Mouse (Mus musculus): Measurements from ENCODE around the gene Nav3. TPM values are rescaled to one million over a fixed set of nuclear protein-coding genes. Genes with fewer than 3 reads are reported as not detected.

The Nav3 gene
- polyA plus RNA-seq, 1 experiment from 2014 or later = 2.3 TPM

DNA sequence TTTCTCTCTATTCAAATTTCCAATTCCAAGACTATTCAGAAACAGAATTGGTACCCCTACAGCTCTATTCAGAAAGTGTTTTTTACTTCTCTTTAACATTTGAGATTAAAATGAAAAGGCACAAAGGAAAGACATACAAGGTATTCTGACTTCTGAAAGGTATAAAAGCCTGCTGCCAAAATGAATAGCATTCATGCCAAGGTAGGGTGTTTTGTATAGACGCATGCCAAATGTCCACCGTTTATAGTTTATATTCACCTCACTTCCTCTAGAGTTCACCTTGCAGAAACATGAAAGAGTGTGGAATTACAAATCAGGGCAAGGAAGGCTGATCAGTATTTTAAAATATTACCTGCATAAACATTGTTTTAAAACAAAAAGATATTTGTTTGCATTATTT lies 737.2 kb downstream of the Nav3 start:
- ATAC-seq (replicated peaks; ENCODE audit: insufficient number of reproducible peaks, insufficient read depth, low FRiP score, low read depth) = no peak
- H3K9me3 ChIP-seq (replicated peaks) = no peaks in the 10 kb centered on the region
- WGBS = 82% methylated on average over 2 of the region's 2 CpGs
- H3K27me3 ChIP-seq = no peaks in the 10 kb centered on the region
- H3K9ac ChIP-seq = no peak overlapping the region
- no peaks in the 10 kb centered on the region for H3K4me1 ChIP-seq (replicated peaks)
- H3K36me3 ChIP-seq = no peaks in the 10 kb centered on the region
- H3K4me2 ChIP-seq = no peak overlapping the region
- H3K27ac ChIP-seq = no peak overlapping the region
- no peak overlapping the region for H3K4me3 ChIP-seq

DNA sequence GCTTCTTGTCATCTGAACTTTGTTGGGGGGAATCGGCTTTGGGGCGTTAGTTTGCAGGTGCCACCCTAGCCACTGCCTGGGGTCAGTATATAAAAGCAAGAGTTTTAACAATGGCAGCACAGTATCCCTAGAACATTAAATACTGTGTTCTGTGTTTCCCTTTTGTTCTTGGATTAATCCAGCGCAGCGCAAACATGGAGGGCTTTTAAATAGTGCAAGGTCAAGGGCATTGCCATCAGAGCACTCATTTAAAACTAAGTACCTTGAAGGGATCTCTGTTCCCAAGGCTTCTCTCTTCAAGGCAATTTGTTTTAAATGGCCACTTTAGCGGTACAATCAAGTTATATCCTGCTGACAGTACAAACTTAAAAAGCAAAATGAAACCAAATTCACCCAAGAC lies 737.6 kb downstream of the Nav3 start:
- Histone ChIP-seq H3K4me1 (replicated peaks) (no peaks in the 10 kb centered on the region), H3K36me3 (no peaks in the 10 kb centered on the region), H3K27me3 (no peaks in the 10 kb centered on the region), H3K9me3 (replicated peaks) (no peaks in the 10 kb centered on the region), H3K27ac (no peak overlapping the region), H3K4me2 (no peak overlapping the region), H3K9ac (no peak overlapping the region), H3K4me3 (no peak overlapping the region)
- ATAC-seq (replicated peaks; ENCODE audit: insufficient number of reproducible peaks, insufficient read depth, low FRiP score, low read depth) = no peak
- 79% methylated on average over 5 of the region's 5 CpGs for WGBS

DNA sequence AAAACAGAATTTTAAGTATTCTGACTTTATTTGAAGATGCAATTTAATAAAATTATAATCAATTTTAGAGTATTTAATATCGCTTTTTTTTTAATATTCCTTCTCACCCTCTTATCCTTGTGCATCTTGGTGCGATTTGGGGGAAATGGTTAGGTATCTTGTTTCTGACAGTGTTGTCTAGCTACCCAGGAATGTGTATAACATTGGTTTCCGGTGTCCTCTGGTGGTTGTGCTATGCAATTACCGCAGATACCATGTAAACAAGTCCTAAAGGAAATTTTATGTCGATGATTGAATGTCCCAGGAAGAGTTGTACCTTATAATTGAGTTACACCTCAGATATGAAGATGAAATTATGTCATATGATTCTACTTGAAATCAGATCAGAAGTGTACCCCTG lies 743.0 kb downstream of the Nav3 start:
- H3K36me3 ChIP-seq = no peaks in the 10 kb centered on the region
- no peak for ATAC-seq (replicated peaks; ENCODE audit: insufficient number of reproducible peaks, insufficient read depth, low FRiP score, low read depth)
- H3K27ac ChIP-seq = no peak overlapping the region
- no peak overlapping the region for H3K4me2 ChIP-seq
- WGBS = 36% methylated on average over 5 of the region's 5 CpGs
- H3K27me3 ChIP-seq = no peaks in the 10 kb centered on the region
- no peaks in the 10 kb centered on the region for H3K4me1 ChIP-seq (replicated peaks)
- no peaks in the 10 kb centered on the region for H3K9me3 ChIP-seq (replicated peaks)
- no peak overlapping the region for H3K4me3 ChIP-seq
- H3K9ac ChIP-seq = no peak overlapping the region

DNA sequence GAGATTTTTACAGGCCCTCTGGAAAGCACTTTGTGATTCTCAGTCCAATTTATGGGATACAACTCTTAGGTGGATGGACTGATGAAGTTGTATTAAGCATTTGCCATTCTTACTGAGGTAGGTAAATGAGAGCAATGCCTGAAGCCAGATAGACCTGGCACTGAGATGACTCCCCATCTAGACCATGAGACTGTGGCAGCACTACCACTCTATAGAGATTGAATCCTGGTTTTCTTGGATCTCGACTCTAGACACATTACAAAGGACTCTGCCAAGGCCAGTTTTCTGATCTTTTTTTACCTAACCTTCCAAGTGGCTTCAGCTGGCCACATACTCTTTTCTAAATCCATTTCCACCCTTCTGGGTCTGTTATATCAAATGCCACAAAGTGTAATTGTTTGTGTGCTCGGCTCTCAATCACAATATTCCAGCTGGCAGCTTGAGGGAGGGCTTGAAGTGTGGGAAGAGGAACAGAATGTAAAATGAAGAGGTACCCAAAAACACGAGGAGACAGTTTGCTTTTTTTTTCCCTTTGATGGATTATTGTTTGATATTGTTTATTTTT lies 756.2 kb downstream of the Nav3 start:
- H3K27ac ChIP-seq = no peak overlapping the region
- H3K9ac ChIP-seq = no peak overlapping the region
- WGBS = 53% methylated on average over 3 of the region's 3 CpGs
- H3K4me1 ChIP-seq (replicated peaks) = no peaks in the 10 kb centered on the region
- no peak for ATAC-seq (replicated peaks; ENCODE audit: insufficient number of reproducible peaks, insufficient read depth, low FRiP score, low read depth)
- no peaks in the 10 kb centered on the region for H3K9me3 ChIP-seq (replicated peaks)
- no peaks in the 10 kb centered on the region for H3K36me3 ChIP-seq
- H3K4me2 ChIP-seq = no peak overlapping the region
- H3K4me3 ChIP-seq = no peak overlapping the region
- H3K27me3 ChIP-seq = no peaks in the 10 kb centered on the region

DNA sequence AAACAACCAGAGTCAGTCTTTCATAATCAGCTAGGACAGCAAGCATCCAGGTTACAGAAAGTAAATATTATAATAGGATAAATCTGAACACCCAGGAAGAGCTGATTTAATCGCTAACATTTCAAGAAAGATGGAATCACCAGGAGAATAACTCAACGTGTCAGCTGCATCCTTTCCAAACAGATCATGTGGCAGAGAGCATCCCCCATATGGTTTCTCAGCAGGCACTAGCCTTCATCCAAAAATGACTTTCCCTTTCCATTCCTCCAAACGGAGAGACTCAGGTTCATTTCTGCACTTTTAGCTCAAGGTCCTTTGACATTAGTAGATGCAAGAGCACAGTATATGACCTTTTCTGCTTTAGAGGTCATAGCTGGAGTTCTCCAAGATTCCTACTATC lies 765.4 kb downstream of the Nav3 start:
- ATAC-seq (replicated peaks; ENCODE audit: insufficient number of reproducible peaks, insufficient read depth, low FRiP score, low read depth) = no peak
- Histone ChIP-seq H3K4me3 (no peak overlapping the region), H3K36me3 (no peaks in the 10 kb centered on the region), H3K27ac (no peak overlapping the region), H3K4me2 (no peak overlapping the region), H3K4me1 (replicated peaks) (no peaks in the 10 kb centered on the region), H3K27me3 (no peaks in the 10 kb centered on the region), H3K9ac (no peak overlapping the region), H3K9me3 (replicated peaks) (no peaks in the 10 kb centered on the region)
- WGBS = 79% methylated on average over 3 of the region's 3 CpGs

DNA sequence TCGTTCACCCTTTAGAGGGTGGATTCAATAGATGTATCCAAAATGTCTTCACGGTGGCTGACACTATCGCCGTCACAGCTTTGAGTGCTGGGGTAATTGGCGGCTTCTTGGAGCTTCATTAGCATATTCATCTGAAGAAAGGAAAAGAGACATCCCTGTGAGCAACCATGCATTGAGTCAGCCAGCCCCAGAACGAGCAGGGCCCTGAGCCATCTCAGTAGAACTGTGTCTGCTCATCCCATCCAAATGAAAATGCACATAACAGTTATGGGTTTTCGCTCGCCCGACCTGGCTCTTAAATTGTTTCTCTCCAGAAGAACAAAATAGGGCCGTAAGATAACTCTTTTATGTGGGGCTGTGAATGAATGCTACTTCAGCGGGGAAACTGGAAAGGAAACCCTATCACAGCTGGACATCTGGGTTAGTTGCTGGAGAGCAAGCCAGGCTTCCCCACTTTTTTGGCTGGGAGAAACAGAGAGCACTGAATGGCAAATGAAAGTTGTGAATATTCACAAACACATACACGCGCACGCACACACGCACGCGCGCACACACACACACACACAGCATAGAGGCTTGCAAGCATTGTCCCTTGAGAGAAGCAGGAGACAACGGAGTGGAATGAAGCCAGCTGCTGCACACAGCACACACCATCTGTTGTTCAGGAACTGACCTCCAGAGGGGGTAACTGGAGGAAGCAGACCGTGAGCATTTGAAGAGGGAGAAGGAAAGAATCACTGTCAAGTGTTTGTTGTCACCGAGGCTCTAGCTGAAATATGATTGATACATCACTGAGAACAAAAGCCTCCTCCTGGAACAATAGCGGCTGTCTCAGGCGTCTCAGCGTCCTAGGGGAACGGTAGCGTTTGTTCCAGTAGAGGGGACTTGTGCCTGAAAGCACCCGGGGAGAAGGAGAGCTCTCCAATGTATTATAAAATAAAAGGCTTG lies 771.6 kb downstream of the Nav3 start:
- H3K9me3 ChIP-seq (replicated peaks) = no peaks in the 10 kb centered on the region
- no peak overlapping the region for H3K9ac ChIP-seq
- H3K4me2 ChIP-seq = peak overlapping the region; percentile 59
- H3K27me3 ChIP-seq = no peaks in the 10 kb centered on the region
- no peak overlapping the region for H3K27ac ChIP-seq
- H3K4me3 ChIP-seq = peak overlapping the region; percentile 27
- no peaks in the 10 kb centered on the region for H3K4me1 ChIP-seq (replicated peaks)
- no peaks in the 10 kb centered on the region for H3K36me3 ChIP-seq
- 46% methylated on average over 27 of the region's 27 CpGs for WGBS
- ATAC-seq (replicated peaks; ENCODE audit: insufficient number of reproducible peaks, insufficient read depth, low FRiP score, low read depth) = peak; percentile 47; the same call in 1 of the 2 replicates

DNA sequence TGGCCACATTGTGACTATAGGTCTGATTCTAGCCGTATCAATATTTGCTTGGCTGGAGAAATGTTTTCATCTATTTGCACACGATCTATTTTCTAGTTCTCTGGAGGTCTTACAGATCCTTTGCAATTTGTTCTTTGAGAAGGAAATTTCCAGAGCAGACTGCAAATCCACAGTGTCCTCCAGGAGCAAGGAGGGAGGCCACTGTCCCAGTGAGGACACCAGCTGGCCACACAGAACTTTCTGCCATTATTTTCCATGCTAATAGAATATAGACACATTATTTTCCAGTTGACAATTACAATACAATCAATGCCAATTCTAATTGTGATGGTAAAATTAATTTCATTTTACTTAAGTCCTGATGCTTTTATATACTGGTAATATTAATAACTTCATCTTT lies 783.1 kb downstream of the Nav3 start:
- no peak overlapping the region for H3K4me3 ChIP-seq
- no peak for ATAC-seq (replicated peaks; ENCODE audit: insufficient number of reproducible peaks, insufficient read depth, low FRiP score, low read depth)
- H3K9ac ChIP-seq = no peak overlapping the region
- H3K4me1 ChIP-seq (replicated peaks) = no peaks in the 10 kb centered on the region
- H3K27me3 ChIP-seq = no peaks in the 10 kb centered on the region
- 76% methylated on average over 2 of the region's 2 CpGs for WGBS
- H3K9me3 ChIP-seq (replicated peaks) = no peaks in the 10 kb centered on the region
- H3K4me2 ChIP-seq = no peak overlapping the region
- no peaks in the 10 kb centered on the region for H3K36me3 ChIP-seq
- H3K27ac ChIP-seq = no peak overlapping the region

DNA sequence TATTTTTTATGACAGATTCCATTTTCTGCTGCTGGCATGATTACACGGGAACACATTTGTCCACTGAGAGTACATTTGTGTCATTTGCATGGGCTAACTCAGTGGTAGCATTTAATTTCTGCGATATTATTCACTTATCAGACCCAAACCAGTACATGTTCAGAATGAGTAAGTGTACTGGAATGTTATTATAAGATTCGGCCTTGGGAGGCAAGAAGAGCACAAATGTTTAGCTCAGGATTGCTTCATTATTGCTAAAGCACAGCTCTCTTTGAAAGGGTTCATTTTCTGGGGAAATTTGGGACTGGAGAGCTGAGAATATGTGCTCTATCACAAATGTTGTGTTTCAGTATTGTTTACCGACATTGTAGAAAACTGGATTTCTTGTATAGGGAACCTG lies 788.6 kb downstream of the Nav3 start:
- WGBS = 63% methylated on average over 4 of the region's 4 CpGs
- ATAC-seq (replicated peaks; ENCODE audit: insufficient number of reproducible peaks, insufficient read depth, low FRiP score, low read depth) = no peak
- H3K27me3 ChIP-seq = no peaks in the 10 kb centered on the region

DNA sequence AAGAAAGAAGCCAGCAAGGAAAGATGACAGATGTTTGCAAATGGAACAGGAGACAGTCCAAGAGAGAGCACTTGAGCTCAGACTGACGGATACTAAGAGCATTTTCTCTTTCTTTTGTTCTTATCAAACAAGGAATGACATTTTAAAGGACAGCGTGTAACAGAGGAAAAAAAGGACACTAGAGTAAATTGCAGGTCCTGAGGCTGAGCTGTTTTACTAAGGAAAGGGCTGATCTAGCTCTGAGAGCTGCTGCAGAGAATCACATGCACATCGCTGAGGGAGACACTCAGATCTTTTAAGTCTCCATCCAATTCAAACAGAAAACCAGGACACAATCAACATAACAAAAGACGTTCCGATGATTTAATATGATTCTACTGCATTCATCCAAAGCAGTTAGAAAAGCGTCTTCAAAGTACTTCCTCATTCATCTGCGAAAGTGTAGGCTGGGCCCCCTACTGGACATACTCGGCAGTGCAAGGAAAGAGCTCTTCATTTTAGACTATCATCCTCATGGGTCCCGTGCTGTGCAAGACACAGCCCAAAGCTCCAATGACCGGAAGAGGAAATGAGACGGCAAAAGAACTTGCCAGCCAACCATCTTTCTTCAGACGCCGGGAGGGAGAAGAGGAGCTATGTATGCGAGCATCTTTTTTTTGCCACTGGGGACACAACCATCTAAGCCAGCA lies 791.2 kb downstream of the Nav3 start:
- H3K9me3 ChIP-seq (replicated peaks) = no peaks in the 10 kb centered on the region
- no peaks in the 10 kb centered on the region for H3K4me1 ChIP-seq (replicated peaks)
- H3K9ac ChIP-seq = 0 out of 2 replicates have a peak overlapping the region, but pooled peaks have one; percentile 22
- H3K4me3 ChIP-seq = peak overlapping the region; percentile 31
- H3K27me3 ChIP-seq = no peaks in the 10 kb centered on the region
- ATAC-seq (replicated peaks; ENCODE audit: insufficient number of reproducible peaks, insufficient read depth, low FRiP score, low read depth) = no peak
- H3K4me2 ChIP-seq = peak overlapping the region; percentile 50
- no peak overlapping the region for H3K27ac ChIP-seq
- no peaks in the 10 kb centered on the region for H3K36me3 ChIP-seq
- 28% methylated on average over 14 of the region's 14 CpGs for WGBS

More for the DNA sequence above, 788.6 kb downstream of the Nav3 start:
- Histone ChIP-seq H3K36me3 (no peaks in the 10 kb centered on the region), H3K9me3 (replicated peaks) (no peaks in the 10 kb centered on the region), H3K4me1 (replicated peaks) (no peaks in the 10 kb centered on the region), H3K4me3 (no peak overlapping the region), H3K9ac (no peak overlapping the region), H3K27ac (no peak overlapping the region), H3K4me2 (no peak overlapping the region)

DNA sequence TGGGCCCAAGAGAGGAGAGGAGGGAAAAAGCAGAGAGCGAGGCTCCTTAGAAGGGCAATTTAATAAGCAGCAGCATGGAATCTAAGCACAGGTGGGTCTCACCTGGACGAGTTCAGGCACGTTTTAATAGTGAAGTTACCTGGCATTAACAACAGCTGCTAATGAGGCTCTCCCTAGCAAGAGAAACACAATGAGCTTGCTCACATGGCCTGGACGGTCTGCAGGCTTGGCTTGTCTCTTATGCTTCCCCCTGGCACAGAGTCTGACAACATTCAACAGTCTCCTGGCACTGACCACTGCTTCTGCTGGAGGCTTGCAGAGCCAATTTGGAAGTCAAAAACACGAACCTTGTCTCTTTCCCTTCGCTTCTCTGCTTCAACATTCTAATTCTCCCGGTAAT lies 804.5 kb downstream of the Nav3 start:
- no peak overlapping the region for H3K4me2 ChIP-seq
- H3K27me3 ChIP-seq = no peaks in the 10 kb centered on the region
- H3K9ac ChIP-seq = no peak overlapping the region
- no peaks in the 10 kb centered on the region for H3K4me1 ChIP-seq (replicated peaks)
- 68% methylated on average over 7 of the region's 7 CpGs for WGBS
- no peak overlapping the region for H3K27ac ChIP-seq
- H3K4me3 ChIP-seq = no peak overlapping the region
- no peaks in the 10 kb centered on the region for H3K9me3 ChIP-seq (replicated peaks)
- no peak for ATAC-seq (replicated peaks; ENCODE audit: insufficient number of reproducible peaks, insufficient read depth, low FRiP score, low read depth)
- no peaks in the 10 kb centered on the region for H3K36me3 ChIP-seq

DNA sequence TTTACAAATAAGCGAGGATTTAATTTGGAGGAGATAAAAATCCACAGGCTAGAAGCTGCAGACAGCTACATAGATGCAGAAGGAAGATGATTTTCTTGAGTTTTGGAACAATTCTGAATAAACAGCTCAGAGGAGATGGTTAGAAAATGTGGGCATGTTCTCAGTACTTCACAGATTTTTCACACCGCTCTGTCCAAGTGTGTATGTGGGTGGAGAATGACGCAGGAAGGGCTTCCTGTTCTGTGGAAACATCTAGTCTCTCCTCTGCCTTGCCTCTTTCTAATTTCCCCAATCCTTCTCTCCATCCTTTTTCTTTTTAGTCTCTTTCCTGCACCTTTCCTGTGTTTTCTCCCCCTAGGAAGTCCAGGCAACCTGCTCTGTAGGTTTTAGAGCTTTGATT lies 812.4 kb downstream of the Nav3 start:
- H3K27ac ChIP-seq = no peak overlapping the region
- H3K4me3 ChIP-seq = no peak overlapping the region
- no peak overlapping the region for H3K9ac ChIP-seq
- 76% methylated on average over 3 of the region's 3 CpGs for WGBS
- H3K4me2 ChIP-seq = no peak overlapping the region
- no peak for ATAC-seq (replicated peaks; ENCODE audit: insufficient number of reproducible peaks, insufficient read depth, low FRiP score, low read depth)
- no peaks in the 10 kb centered on the region for H3K4me1 ChIP-seq (replicated peaks)
- no peaks in the 10 kb centered on the region for H3K27me3 ChIP-seq
- H3K9me3 ChIP-seq (replicated peaks) = no peaks in the 10 kb centered on the region
- no peaks in the 10 kb centered on the region for H3K36me3 ChIP-seq
